Mouse (Mus musculus): Measurements from ENCODE around the gene Klhl10. TPM values are rescaled to one million over a fixed set of nuclear protein-coding genes. Genes with fewer than 3 reads are reported as not detected.

The Klhl10 gene
- polyA plus RNA-seq, 1 experiment from 2014 or later = 0.36 TPM

- no peak for DNase-seq (ENCODE audit: low spot score)
- Histone ChIP-seq H3K9ac (ENCODE audit: low read depth, low read length) (no peak overlapping the region), H3K9me3 (ENCODE audit: control insufficient read depth, low read length) (no peaks in the 10 kb centered on the region), H3K4me1 (replicated peaks; ENCODE audit: control insufficient read depth, insufficient read depth, low read length) (no peaks in the 10 kb centered on the region), H3K27ac (ENCODE audit: low read depth, low read length) (no peak overlapping the region), H3K27me3 (replicated peaks; ENCODE audit: control insufficient read depth, insufficient read depth, low read length) (no peaks in the 10 kb centered on the region), H3K4me3 (ENCODE audit: low read depth, low read length) (no peak overlapping the region), H3K36me3 (ENCODE audit: control insufficient read depth, insufficient read depth, low read length) (peaks cover 56% of the 10 kb centered on the region), H3K4me2 (no peak overlapping the region)
- 89% methylated on average over 8 of the region's 8 CpGs for WGBS
- no peak for ATAC-seq (replicated peaks; ENCODE audit: low FRiP score)
Observed at GRCm38 (mm10) chr11:100485801-100486538, 44.3 kb downstream of the Klhl10 start.

DNA sequence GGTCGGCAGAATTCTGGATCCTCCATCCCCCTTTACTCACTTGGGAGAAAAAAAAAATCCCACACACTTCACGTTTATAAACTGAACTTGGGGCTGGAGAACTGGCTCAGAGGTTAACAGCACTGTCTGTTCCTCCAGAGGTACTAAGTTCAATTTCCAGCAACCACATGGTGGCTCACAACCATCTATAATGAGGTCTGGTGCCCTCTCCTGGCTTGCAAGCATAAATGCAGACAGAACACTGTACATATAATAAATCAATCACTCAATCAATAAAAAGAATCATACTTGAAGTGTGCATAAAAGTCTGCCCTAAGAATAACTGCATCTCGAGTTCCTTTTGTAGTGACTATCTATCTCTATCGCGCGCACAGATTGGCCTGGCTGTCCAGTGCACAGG lies 49.2 kb downstream of the Klhl10 start:
- Histone ChIP-seq H3K9ac (ENCODE audit: low read depth, low read length) (no peak overlapping the region), H3K36me3 (ENCODE audit: control insufficient read depth, insufficient read depth, low read length) (peaks cover 56% of the 10 kb centered on the region), H3K4me3 (ENCODE audit: low read depth, low read length) (no peak overlapping the region), H3K4me2 (no peak overlapping the region), H3K4me1 (replicated peaks; ENCODE audit: control insufficient read depth, insufficient read depth, low read length) (no peaks in the 10 kb centered on the region), H3K27ac (ENCODE audit: low read depth, low read length) (no peak overlapping the region), H3K27me3 (replicated peaks; ENCODE audit: control insufficient read depth, insufficient read depth, low read length) (no peaks in the 10 kb centered on the region), H3K9me3 (ENCODE audit: control insufficient read depth, low read length) (no peaks in the 10 kb centered on the region)
- DNase-seq (ENCODE audit: low spot score) (no peak), ATAC-seq (replicated peaks; ENCODE audit: low FRiP score) (no peak)
- WGBS = 86% methylated on average over 6 of the region's 6 CpGs

GRCm38 (mm10) chr11:100493771-100494170 lies 52.1 kb downstream of the Klhl10 start:
- Histone ChIP-seq H3K9me3 (ENCODE audit: control insufficient read depth, low read length) (no peaks in the 10 kb centered on the region), H3K36me3 (ENCODE audit: control insufficient read depth, insufficient read depth, low read length) (peaks cover 75% of the 10 kb centered on the region), H3K4me2 (no peak overlapping the region), H3K4me3 (ENCODE audit: low read depth, low read length) (no peak overlapping the region), H3K27me3 (replicated peaks; ENCODE audit: control insufficient read depth, insufficient read depth, low read length) (no peaks in the 10 kb centered on the region), H3K9ac (ENCODE audit: low read depth, low read length) (no peak overlapping the region), H3K27ac (ENCODE audit: low read depth, low read length) (no peak overlapping the region), H3K4me1 (replicated peaks; ENCODE audit: control insufficient read depth, insufficient read depth, low read length) (no peaks in the 10 kb centered on the region)
- no peak for ATAC-seq (replicated peaks; ENCODE audit: low FRiP score)
- WGBS = 91% methylated on average over 12 of the region's 12 CpGs
- DNase-seq (ENCODE audit: low spot score) = no peak

DNA sequence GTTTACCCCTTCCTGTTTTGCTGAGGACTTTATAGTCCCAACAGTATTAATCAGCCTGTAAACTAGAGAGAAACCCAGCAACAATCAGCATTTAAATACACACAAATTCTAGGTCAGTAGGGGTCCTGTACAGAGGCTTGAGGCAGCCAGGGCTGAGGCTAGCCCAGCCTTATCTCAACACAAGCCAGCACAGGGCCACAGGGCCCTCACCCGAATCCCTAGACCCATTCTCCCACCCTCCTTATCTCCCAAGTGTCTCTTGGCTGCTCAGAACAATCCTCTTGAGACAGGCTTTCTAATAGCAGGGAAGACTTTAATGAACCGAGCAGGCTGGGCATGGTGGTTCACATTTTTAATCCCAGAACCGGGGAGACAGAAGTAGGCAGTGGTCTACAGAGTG lies 58.5 kb downstream of the Klhl10 start:
- ATAC-seq (replicated peaks; ENCODE audit: low FRiP score) (peak; percentile 73), DNase-seq (ENCODE audit: low spot score) (no peak)
- WGBS = 57% methylated on average over 3 of the region's 3 CpGs
- H3K4me3 ChIP-seq (ENCODE audit: low read depth, low read length) = no peak overlapping the region
- no peak overlapping the region for H3K9ac ChIP-seq (ENCODE audit: low read depth, low read length)
- H3K4me1 ChIP-seq (replicated peaks; ENCODE audit: control insufficient read depth, insufficient read depth, low read length) = peaks cover 11% of the 10 kb centered on the region
- H3K27me3 ChIP-seq (replicated peaks; ENCODE audit: control insufficient read depth, insufficient read depth, low read length) = no peaks in the 10 kb centered on the region
- H3K9me3 ChIP-seq (ENCODE audit: control insufficient read depth, low read length) = no peaks in the 10 kb centered on the region
- no peak overlapping the region for H3K4me2 ChIP-seq
- H3K27ac ChIP-seq (ENCODE audit: low read depth, low read length) = peak overlapping the region; percentile 29; the same call in 1 of the 2 replicates
- peaks cover 58% of the 10 kb centered on the region for H3K36me3 ChIP-seq (ENCODE audit: control insufficient read depth, insufficient read depth, low read length)

DNA sequence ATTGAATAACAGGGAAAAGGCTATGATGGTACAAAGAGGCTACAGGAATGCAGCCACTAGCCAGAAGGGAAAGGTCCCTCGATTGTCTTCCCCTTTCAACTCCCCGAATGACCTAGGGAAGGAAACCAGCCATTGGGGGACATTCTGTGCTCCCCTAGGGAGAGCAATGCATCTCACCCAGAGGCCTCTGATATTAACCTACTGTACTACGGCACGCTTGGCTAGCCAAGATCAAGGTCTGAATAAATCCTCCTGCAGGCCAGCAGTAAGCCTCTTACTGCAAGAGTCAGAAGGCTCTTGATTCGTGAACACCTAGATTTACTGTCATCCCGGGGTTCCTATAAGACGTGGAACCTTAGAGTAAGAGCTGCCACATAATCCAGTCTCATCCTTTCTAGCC lies 58.9 kb downstream of the Klhl10 start:
- Histone ChIP-seq H3K27ac (ENCODE audit: low read depth, low read length) (peak overlapping the region; percentile 29; the same call in 1 of the 2 replicates), H3K4me1 (replicated peaks; ENCODE audit: control insufficient read depth, insufficient read depth, low read length) (peaks cover 11% of the 10 kb centered on the region), H3K9ac (ENCODE audit: low read depth, low read length) (no peak overlapping the region), H3K36me3 (ENCODE audit: control insufficient read depth, insufficient read depth, low read length) (peaks cover 54% of the 10 kb centered on the region), H3K9me3 (ENCODE audit: control insufficient read depth, low read length) (no peaks in the 10 kb centered on the region), H3K4me2 (no peak overlapping the region), H3K4me3 (ENCODE audit: low read depth, low read length) (no peak overlapping the region), H3K27me3 (replicated peaks; ENCODE audit: control insufficient read depth, insufficient read depth, low read length) (no peaks in the 10 kb centered on the region)
- ATAC-seq (replicated peaks; ENCODE audit: low FRiP score) (no peak), DNase-seq (ENCODE audit: low spot score) (no peak)
- WGBS = 87% methylated on average over 7 of the region's 7 CpGs

DNA sequence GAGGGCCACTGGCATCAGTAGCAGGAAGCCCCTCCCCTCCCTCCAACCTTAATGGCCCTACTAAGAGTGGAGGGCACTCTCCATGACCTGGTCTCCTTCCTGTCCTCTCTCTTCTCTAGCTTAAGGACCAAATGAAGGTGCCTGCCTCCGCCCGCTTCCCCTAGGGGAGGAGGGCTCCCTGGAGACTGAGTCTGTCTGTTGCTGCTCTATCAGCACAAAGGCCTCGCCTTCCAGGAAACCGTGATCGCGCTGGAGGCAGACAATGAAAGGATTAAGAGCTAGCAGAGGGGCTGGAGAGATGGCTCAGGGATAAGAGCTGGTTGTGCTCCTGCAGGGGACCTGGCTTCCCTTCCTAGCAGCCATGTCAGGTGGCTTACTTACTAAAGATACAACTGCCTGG lies 59.6 kb downstream of the Klhl10 start:
- no peak overlapping the region for H3K9ac ChIP-seq (ENCODE audit: low read depth, low read length)
- peak; percentile 53 for ATAC-seq (replicated peaks; ENCODE audit: low FRiP score)
- peaks cover 50% of the 10 kb centered on the region for H3K36me3 ChIP-seq (ENCODE audit: control insufficient read depth, insufficient read depth, low read length)

DNA sequence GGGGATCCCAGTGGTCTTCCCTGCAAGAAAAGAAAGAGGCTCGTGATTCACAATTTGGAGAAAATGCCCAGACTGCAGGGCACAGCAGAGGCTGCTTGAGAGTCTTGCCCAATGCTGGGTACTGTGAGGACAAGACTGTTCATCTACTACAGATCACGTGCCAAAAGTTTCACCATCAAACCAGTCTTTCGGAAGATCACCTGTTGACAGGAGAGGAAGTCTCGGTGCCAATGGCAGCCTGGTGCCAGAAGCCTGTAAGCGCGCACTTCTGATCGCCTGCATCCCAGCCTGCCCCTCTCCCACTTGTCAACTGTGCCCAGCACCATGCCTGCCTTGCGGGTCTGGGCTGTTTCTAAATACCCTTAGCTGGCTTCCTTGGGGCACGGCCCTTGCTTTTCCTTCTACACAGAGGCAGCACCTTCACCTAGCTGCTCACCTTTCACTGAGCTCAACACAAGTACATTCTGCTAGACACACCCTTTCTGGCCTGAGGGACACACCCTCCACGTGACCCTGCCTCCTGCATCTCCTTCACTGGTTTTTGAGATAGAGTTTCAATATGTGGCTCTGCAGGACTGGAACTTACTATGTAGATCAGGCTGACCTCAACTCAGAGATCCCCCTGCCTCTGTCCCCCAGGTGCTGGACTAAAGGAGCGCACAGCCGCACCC lies 63.4 kb downstream of the Klhl10 start:
- Histone ChIP-seq H3K27me3 (replicated peaks; ENCODE audit: control insufficient read depth, insufficient read depth, low read length) (no peaks in the 10 kb centered on the region), H3K4me3 (ENCODE audit: low read depth, low read length) (no peak overlapping the region), H3K4me2 (no peak overlapping the region), H3K27ac (ENCODE audit: low read depth, low read length) (no peak overlapping the region), H3K4me1 (replicated peaks; ENCODE audit: control insufficient read depth, insufficient read depth, low read length) (peaks cover 10% of the 10 kb centered on the region), H3K36me3 (ENCODE audit: control insufficient read depth, insufficient read depth, low read length) (peaks cover 47% of the 10 kb centered on the region), H3K9ac (ENCODE audit: low read depth, low read length) (no peak overlapping the region), H3K9me3 (ENCODE audit: control insufficient read depth, low read length) (no peaks in the 10 kb centered on the region)
- WGBS = 93% methylated on average over 12 of the region's 12 CpGs
- DNase-seq (ENCODE audit: low spot score) = no peak
- ATAC-seq (replicated peaks; ENCODE audit: low FRiP score) = no peak

More for the DNA sequence above, 59.6 kb downstream of the Klhl10 start:
- 45% methylated on average over 6 of the region's 6 CpGs for WGBS
- peaks cover 11% of the 10 kb centered on the region for H3K4me1 ChIP-seq (replicated peaks; ENCODE audit: control insufficient read depth, insufficient read depth, low read length)
- no peak for DNase-seq (ENCODE audit: low spot score)
- no peak overlapping the region for H3K4me3 ChIP-seq (ENCODE audit: low read depth, low read length)
- 0 out of 2 replicates have a peak overlapping the region, but pooled peaks have one; percentile 21 for H3K4me2 ChIP-seq
- no peaks in the 10 kb centered on the region for H3K27me3 ChIP-seq (replicated peaks; ENCODE audit: control insufficient read depth, insufficient read depth, low read length)
- H3K9me3 ChIP-seq (ENCODE audit: control insufficient read depth, low read length) = no peaks in the 10 kb centered on the region
- H3K27ac ChIP-seq (ENCODE audit: low read depth, low read length) = no peak overlapping the region

GRCm38 (mm10) chr11:100505997-100506396 lies 64.3 kb downstream of the Klhl10 start:
- no peak for DNase-seq (ENCODE audit: low spot score)
- H3K4me1 ChIP-seq (replicated peaks; ENCODE audit: control insufficient read depth, insufficient read depth, low read length) = peaks cover 5% of the 10 kb centered on the region
- no peaks in the 10 kb centered on the region for H3K27me3 ChIP-seq (replicated peaks; ENCODE audit: control insufficient read depth, insufficient read depth, low read length)
- no peak overlapping the region for H3K4me2 ChIP-seq
- H3K27ac ChIP-seq (ENCODE audit: low read depth, low read length) = no peak overlapping the region
- 92% methylated on average over 8 of the region's 8 CpGs for WGBS
- H3K36me3 ChIP-seq (ENCODE audit: control insufficient read depth, insufficient read depth, low read length) = peaks cover 49% of the 10 kb centered on the region
- no peak overlapping the region for H3K4me3 ChIP-seq (ENCODE audit: low read depth, low read length)
- no peak for ATAC-seq (replicated peaks; ENCODE audit: low FRiP score)
- no peak overlapping the region for H3K9ac ChIP-seq (ENCODE audit: low read depth, low read length)
- no peaks in the 10 kb centered on the region for H3K9me3 ChIP-seq (ENCODE audit: control insufficient read depth, low read length)
